Mouse (Mus musculus) limb, embryonic 14.5 days (tissue): ENCODE data around the gene BC051019. TPM values are rescaled to one million over a fixed set of nuclear protein-coding genes. Genes with fewer than 3 reads are reported as not detected.

Experiments
- ATAC-seq: fragments of 200-750 bp; cut with Nextera tagmentation; 2 replicates; pipeline ENCODE4 v1.8.0; 2017; ENCODE audit warnings: low read depth, moderate number of reproducible peaks, moderate TSS enrichment; ENCODE audit not compliant: low FRiP score
- DNase-seq: peaks from one replicate; pipeline ENCODE4 v3.0.0-alpha.2; 2015; ENCODE audit warnings: low spot score
- H3K27ac ChIP-seq: fragments of 300-500 bp; sonication (generic); replicated peaks from 2 replicates; pipeline ENCODE4 v1.5.1; 2014; ENCODE audit warnings: low read depth, mild to moderate bottlenecking, low read length, moderate library complexity, mixed read lengths
- H3K27me3 ChIP-seq: fragments of 300-500 bp; sonication (generic); 2 replicates; pipeline ENCODE4 v1.6.1; 2014; ENCODE audit warnings: low read length, mixed read lengths; ENCODE audit not compliant: control insufficient read depth, insufficient read depth
- H3K36me3 ChIP-seq: fragments of 300-500 bp; sonication (generic); 2 replicates; pipeline ENCODE4 v1.6.1; 2014; ENCODE audit warnings: mild to moderate bottlenecking, low read length, moderate library complexity, mixed read lengths; ENCODE audit not compliant: control insufficient read depth, insufficient read depth
- H3K4me1 ChIP-seq: fragments of 300-500 bp; sonication (generic); 2 replicates; pipeline ENCODE4 v1.6.1; 2014; ENCODE audit warnings: antibody characterized with exemption, low read length, mixed read lengths; ENCODE audit not compliant: control insufficient read depth, insufficient read depth
- H3K4me2 ChIP-seq: fragments of 300-500 bp; sonication (generic); replicated peaks from 2 replicates; pipeline ENCODE4 v1.6.1; 2014; ENCODE audit warnings: low read depth, mild to moderate bottlenecking, low read length, moderate library complexity; ENCODE audit not compliant: severe bottlenecking
- H3K4me3 ChIP-seq: fragments of 300-500 bp; sonication (generic); replicated peaks from 2 replicates; pipeline ENCODE4 v1.5.1; 2014; ENCODE audit warnings: low read length
- H3K9ac ChIP-seq: fragments of 300-500 bp; sonication (generic); 2 replicates; pipeline ENCODE4 v1.6.1; 2014; ENCODE audit warnings: mild to moderate bottlenecking, low read depth, low read length, moderate library complexity; ENCODE audit not compliant: severe bottlenecking
- H3K9me3 ChIP-seq: fragments of 300-500 bp; sonication (generic); 2 replicates; pipeline ENCODE4 v1.6.1; 2016; ENCODE audit warnings: low read length; ENCODE audit not compliant: control insufficient read depth
- POLR2A ChIP-seq: fragments of 200-500 bp; IDR thresholded peaks from 2 replicates; pipeline ENCODE4 v1.8.0; 2012; ENCODE audit warnings: inconsistent platforms, mild to moderate bottlenecking, moderate library complexity, borderline replicate concordance; ENCODE audit not compliant: insufficient read depth, insufficient read length; ENCODE audit errors: extremely low read depth
- WGBS: fragments of 180-500 bp; shearing (Covaris S2); extraction: QIAGEN DNeasy Blood & Tissue Kit; methylation state at CpG from one replicate; pipeline ENCODE4 v1.1.7; 2014; 5-methylcytosine and 5-hydroxymethylcytosine counted together
- polyA plus RNA-seq, 2 experiments: library from polyadenylated mRNA; depleted of rRNA in 1 of 2; stranded (reverse) in 1 of 2; unstranded in 1 of 2; fragments of >200 nt; fragmentation: Nextera tagmentation in 1 of 2; extraction: Ambion mirVana in 1 of 2; gene quantifications; 2 replicates each; pipeline versions ENCODE4 v1.2.1 to v1.2.3; 2012 to 2014

BC051019 gene
- polyA plus RNA-seq, 2 experiments = 0.10 to 0.15 TPM

DNA sequence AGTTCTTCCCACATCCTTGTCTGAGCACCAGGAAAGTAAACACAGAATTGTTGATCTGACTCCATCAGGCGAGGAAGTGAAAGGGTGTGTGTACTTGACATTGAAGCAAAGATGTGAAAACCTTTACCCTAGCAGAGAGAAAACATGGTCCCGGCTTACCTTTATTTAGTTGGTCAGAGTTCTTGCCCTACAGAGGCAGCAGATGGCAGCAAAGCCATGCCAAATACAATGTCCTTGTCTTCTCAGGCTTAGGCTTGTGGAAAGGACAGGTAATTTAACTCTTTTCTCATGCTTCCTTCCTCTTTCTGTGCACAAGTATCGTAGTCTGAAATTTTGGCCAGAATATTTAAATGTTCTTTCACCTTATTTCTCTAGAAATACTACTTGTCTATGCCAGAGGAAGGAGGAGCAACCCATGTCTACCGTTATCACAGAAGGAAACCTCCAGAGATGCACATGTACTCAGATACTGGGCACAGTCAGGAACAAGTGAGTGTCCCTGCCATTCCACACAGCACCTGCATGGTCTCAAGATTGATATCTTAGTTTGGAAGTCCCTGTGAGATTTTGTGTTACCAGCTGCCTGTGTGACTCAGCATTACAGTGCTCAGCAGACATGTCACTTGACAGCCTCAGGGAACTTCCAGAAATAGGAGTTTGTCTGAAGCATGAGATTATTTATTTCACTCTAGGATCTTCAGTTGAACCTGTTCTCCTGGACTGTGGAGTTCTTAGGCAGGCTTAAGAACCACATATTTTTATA, 16.4 kb downstream of the BC051019 start:
- H3K9ac ChIP-seq = no peak overlapping the region
- H3K4me2 ChIP-seq = no peak overlapping the region
- 46% methylated on average over 4 of the region's 4 CpGs for WGBS

DNA sequence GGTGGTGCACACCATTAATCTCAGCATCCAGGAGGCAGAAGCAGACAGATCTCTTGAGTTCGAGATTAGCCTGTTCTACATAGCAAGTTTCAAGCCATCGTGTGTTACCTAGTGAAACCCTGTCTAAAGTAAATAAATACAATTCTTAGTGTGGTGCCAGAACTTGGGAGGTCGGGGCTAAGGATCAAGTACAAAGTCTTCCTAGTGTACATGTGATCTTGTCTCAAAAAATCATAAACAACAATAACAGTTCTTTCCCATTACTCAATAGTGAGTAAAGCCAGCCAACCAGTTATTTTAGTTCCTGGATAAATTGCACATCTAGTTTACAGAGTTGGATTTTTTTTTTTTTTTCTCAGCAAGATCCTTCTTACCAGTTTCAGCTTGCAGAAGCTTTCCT, 19.2 kb downstream of the BC051019 start:
- no peak for TF ChIP-seq POLR2A
- Histone ChIP-seq H3K27me3 (no peaks in the 10 kb centered on the region), H3K4me3 (peak overlapping the region; percentile 62), H3K36me3 (peaks cover 2% of the 10 kb centered on the region; the same call in 1 of the 2 replicates), H3K27ac (peak overlapping the region; percentile 74; the same call in 1 of the 2 replicates), H3K9ac (no peak overlapping the region), H3K9me3 (no peaks in the 10 kb centered on the region), H3K4me1 (peaks cover 11% of the 10 kb centered on the region; the same call in 1 of the 2 replicates), H3K4me2 (peak overlapping the region; percentile 69; the same call in 1 of the 2 replicates)
- DNase-seq = no peak
- 68% methylated on average over 3 of the region's 3 CpGs for WGBS
- ATAC-seq = no peak

More for the DNA sequence above, 16.4 kb downstream of the BC051019 start:
- no peak overlapping the region for H3K4me3 ChIP-seq
- H3K27ac ChIP-seq = no peak overlapping the region
- DNase-seq (peak; percentile 79), ATAC-seq (no peak)
- no peak for TF ChIP-seq POLR2A
- no peaks in the 10 kb centered on the region for H3K27me3 ChIP-seq
- H3K9me3 ChIP-seq = no peaks in the 10 kb centered on the region
- peaks cover 12% of the 10 kb centered on the region for H3K36me3 ChIP-seq
- peaks cover 11% of the 10 kb centered on the region; the same call in 1 of the 2 replicates for H3K4me1 ChIP-seq

DNA sequence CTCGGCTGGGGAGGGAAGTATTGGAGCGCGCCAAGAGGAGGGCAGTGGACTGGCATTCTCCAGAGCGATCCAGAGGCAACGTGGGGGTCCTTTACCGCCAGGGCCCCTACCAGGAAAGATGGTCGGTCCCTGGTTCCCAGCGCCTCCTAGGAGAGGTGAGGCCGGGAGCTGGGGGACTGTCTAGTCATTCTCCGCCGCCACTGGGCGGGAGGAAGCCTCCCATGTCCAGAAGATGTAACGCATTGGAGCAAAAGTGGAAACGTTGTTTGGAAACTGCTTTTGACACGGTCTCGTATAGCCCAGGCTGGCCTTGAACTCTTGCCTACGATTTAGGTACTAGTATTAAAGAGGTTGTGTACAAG, 19.7 kb downstream of the BC051019 start:
- H3K27me3 ChIP-seq = no peaks in the 10 kb centered on the region
- peak overlapping the region; percentile 62 for H3K4me3 ChIP-seq
- ATAC-seq = no peak
- peaks cover 8% of the 10 kb centered on the region; the same call in 1 of the 2 replicates for H3K4me1 ChIP-seq
- WGBS = 4% methylated on average over 16 of the region's 17 CpGs
- peak overlapping the region; percentile 65 for H3K9ac ChIP-seq
- no peak for DNase-seq
- H3K36me3 ChIP-seq = no peaks in the 10 kb centered on the region
- peak overlapping the region; percentile 69 for H3K4me2 ChIP-seq
- peak overlapping the region; percentile 74 for H3K27ac ChIP-seq
- no peaks in the 10 kb centered on the region for H3K9me3 ChIP-seq
- TF ChIP-seq POLR2A = no peak

DNA sequence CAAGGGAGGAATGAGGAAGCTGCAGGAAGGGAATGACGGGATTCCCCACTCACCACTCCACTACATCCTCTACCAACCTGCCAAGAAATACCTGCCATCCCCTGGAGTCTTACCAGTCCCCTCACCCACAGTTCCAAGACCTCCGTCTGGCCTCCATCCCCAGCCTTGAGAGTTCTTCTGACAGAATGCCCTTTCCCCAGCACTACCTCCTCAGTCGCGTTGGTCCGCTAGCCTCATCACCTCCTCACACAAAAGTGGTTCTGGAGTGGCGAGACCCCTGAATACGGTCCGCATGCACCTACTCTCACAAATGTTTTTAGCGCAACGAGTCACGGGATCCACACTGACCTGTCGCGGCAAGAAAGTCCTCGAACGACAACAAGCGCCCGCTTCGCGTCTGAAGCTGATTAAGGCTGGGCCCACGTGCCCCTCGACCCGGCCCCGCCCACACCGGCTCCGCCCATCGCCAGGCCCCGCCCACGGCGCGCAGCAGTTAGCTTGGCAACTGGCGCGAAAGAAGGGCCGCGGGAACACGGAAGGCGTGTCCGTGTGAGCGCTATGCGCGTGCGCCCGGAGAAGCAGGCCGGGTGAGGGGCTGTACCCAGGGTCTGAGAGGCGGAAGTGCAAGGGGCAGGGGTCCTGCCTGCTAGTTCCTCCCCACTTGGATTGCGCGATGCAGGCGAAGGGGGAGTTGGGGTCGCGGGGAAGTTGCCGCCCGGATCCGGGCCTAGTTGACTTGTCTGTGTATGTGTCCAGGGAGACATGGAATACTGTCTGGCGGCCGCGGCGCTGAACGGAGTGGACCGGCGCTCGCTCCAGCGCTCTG, 20.2 kb downstream of the BC051019 start, which contains the start of the genes St5 and Akip1:
TSS of gene St5 (minus strand) at position 416 of the 826 bp plus-strand sequence.
TSS of gene Akip1 (plus strand) at position 501 of the 826 bp plus-strand sequence.
- H3K4me1 ChIP-seq = peaks cover 5% of the 10 kb centered on the region; the same call in 1 of the 2 replicates
- peak; percentile 83; the same call in 1 of the 2 replicates for TF ChIP-seq POLR2A
- under 1% methylated on average over 56 of the region's 61 CpGs for WGBS
- no peaks in the 10 kb centered on the region for H3K9me3 ChIP-seq
- no peaks in the 10 kb centered on the region for H3K27me3 ChIP-seq
- H3K4me2 ChIP-seq = peak within 1 kb of the TSS; percentile 69
- no peaks in the 10 kb centered on the region for H3K36me3 ChIP-seq
- peak within 1 kb of the TSS; percentile 62 for H3K4me3 ChIP-seq
- peak within 1 kb of the TSS; percentile 65 for H3K9ac ChIP-seq
- DNase-seq (peak; percentile 90), ATAC-seq (peak; percentile 96)
- H3K27ac ChIP-seq = peak within 1 kb of the TSS; percentile 74

DNA sequence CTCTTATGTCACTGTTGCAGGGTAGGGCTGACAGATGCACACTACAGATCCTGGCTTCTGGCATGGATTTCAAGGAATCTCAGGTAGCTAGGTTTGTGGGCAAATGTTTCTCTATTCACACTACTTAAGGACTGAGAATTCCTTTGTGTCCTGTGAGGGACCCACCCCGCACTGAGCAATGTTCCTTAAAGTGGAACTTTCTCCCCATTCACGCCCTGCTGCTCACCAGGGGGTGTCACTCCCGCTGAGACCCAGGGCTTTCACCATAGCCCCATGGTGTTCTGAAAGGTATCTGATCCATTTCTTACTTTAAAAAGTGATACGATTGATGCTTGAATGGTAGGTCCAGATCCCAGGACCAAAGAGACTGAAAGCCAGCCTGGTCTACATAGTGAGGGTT, 20.9 kb downstream of the BC051019 start:
- no peak for TF ChIP-seq POLR2A
- Histone ChIP-seq H3K4me1 (0 out of 2 replicates have a peak, but pooled peaks cover 5% of the 10 kb centered on the region), H3K4me2 (peak overlapping the region; percentile 69), H3K36me3 (no peaks in the 10 kb centered on the region), H3K27ac (no peak overlapping the region), H3K9me3 (no peaks in the 10 kb centered on the region), H3K27me3 (no peaks in the 10 kb centered on the region), H3K9ac (no peak overlapping the region), H3K4me3 (peak overlapping the region; percentile 62)
- DNase-seq = no peak
- no peak for ATAC-seq
- WGBS = 42% methylated on average over 4 of the region's 4 CpGs
